ENCODE assay signal across 9 mouse cellular contexts in the genomic region with DNA sequence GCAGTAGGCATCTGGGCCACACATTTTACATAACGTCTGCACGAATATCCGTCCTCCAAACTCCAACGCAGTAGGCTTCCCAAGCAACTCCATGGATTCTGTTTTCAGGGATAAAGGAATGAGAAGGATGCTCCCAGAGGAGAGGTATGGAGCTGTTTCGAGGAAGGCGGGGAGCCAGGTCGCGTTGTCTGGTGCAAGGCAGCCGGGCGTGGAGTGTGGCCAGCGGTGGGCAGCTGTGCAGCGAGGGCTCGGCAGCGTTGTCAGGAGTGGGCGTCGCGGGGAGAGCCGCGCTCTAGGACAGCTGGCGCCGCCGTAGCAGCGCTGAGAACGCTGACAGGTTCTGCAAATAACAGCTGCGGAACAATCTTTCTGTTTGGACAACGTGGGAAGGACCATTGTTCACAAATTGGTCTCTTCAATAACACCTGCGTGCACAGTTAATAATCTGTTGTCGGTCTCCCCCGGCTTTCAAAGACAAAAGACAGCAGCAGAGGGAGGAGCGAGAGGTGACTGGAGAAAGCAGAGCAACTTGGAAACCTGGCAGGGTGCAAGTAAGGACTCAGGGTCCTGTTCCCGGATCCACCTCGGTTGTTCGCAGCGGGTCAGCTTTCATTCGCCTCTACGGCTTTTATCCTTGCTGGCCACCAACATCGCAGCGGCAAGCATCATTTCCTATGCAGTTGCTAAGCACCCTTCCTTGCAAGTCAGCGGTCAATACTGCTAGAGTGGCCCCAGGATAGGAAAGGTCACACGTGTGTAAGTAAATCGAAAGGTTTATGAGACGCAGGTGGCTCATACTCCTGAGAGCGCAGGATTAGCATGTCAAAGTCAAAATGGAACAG.
DNase-seq lines count a peak whose midpoint lies in the region; ATAC-seq and TF ChIP-seq lines count a peak whose summit lies in the region.
"Had no signal": no experiment of that assay in that cellular context is flagged by ENCODE, and none has a peak within 500 bp of the region (broad histone marks: within the 10 kb centered on the region; RNA-seq: fewer than 3 reads in every experiment).

No protein-coding gene starts in this region.

- peak overlapping the region; percentile 35 for H3K4me3 ChIP-seq in forebrain, embryonic 14.5 days (ENCODE audit: low read depth, low read length)
- peak overlapping the region; percentile 30 for H3K4me3 ChIP-seq in intestine, embryonic 15.5 days (replicated peaks)
- peak overlapping the region; percentile 22 for H3K4me3 ChIP-seq in liver, postnatal 0 days (ENCODE audit: low read depth, low read length)

- no peak for TF ChIP-seq EP300 in liver, postnatal 0 days (IDR thresholded peaks at IDR 0.05; ENCODE audit: low read depth)

- no peak for DNase-seq in frontal cortex, postnatal 10 days (ENCODE audit: low spot score in 2 of 2)
- DNase-seq in ES-CJ7 (ENCODE audit: low read depth, low spot score), result peak; percentile 41
- peak; percentile 70 for DNase-seq in forebrain, embryonic 14.5 days (ENCODE audit: low spot score)
- peak; percentile 22 for DNase-seq in liver, postnatal 0 days
- peak; percentile 63 for DNase-seq in right cerebral cortex, postnatal 10 days (ENCODE audit: low spot score in 2 of 2)
- no peak for DNase-seq in gastrocnemius, adult 18-20 months (ENCODE audit: low spot score)

- H3K27me3 ChIP-seq in forebrain, embryonic 14.5 days (replicated peaks; ENCODE audit: control insufficient read depth, insufficient read depth, low read length), result no peaks in the 10 kb centered on the region
- H3K27me3 ChIP-seq in intestine, embryonic 15.5 days (replicated peaks), result no peaks in the 10 kb centered on the region
- H3K27me3 ChIP-seq in liver, postnatal 0 days (ENCODE audit: insufficient read depth, low read length), result peaks cover 14% of the 10 kb centered on the region; the same call in 1 of the 2 replicates

- 1% methylated on average over 43 of the region's 43 CpGs for WGBS in forebrain, embryonic 14.5 days
- WGBS in intestine, embryonic 15.5 days, result 2% methylated on average over 43 of the region's 43 CpGs
- WGBS in liver, postnatal 0 days (ENCODE audit: insufficient replicate concordance), result 4% methylated on average over 43 of the region's 43 CpGs

- peak overlapping the region; percentile 66 for H3K9ac ChIP-seq in forebrain, embryonic 14.5 days (ENCODE audit: low read length)
- H3K9ac ChIP-seq in intestine, embryonic 15.5 days, result peak overlapping the region; percentile 16; the same call in 1 of the 2 replicates
- H3K9ac ChIP-seq in liver, postnatal 0 days (replicated peaks), result no peak overlapping the region

- peak; percentile 40 for ATAC-seq in frontal cortex, adult (ENCODE audit: low TSS enrichment)
- peak; percentile 33; the same call in 1 of the 2 replicates for ATAC-seq in forebrain, embryonic 14.5 days
- ATAC-seq in intestine, embryonic 15.5 days, result peak; percentile 58; the same call in 1 of the 2 replicates
- ATAC-seq in liver, postnatal 0 days, result no peak

- H3K4me1 ChIP-seq in forebrain, embryonic 14.5 days (ENCODE audit: control insufficient read depth, insufficient read depth, low read length), result peaks cover 49% of the 10 kb centered on the region
- peaks cover 21% of the 10 kb centered on the region for H3K4me1 ChIP-seq in intestine, embryonic 15.5 days (replicated peaks)
- peaks cover 9% of the 10 kb centered on the region for H3K4me1 ChIP-seq in liver, postnatal 0 days (ENCODE audit: insufficient read depth)

- TF ChIP-seq CTCF in liver, postnatal 0 days (IDR thresholded peaks at IDR 0.05; ENCODE audit: low read depth), result no peak

- H3K4me2 ChIP-seq in forebrain, embryonic 14.5 days (ENCODE audit: low read length), result peak overlapping the region; percentile 81
- peak overlapping the region; percentile 72 for H3K4me2 ChIP-seq in intestine, embryonic 15.5 days (replicated peaks)
- peak overlapping the region; percentile 69 for H3K4me2 ChIP-seq in liver, postnatal 0 days (ENCODE audit: low read depth, low read length)

- H3K9me3 ChIP-seq in forebrain, embryonic 14.5 days (replicated peaks; ENCODE audit: control insufficient read depth, low read length), result no peaks in the 10 kb centered on the region
- H3K9me3 ChIP-seq in intestine, embryonic 15.5 days, result no peaks in the 10 kb centered on the region
- no peaks in the 10 kb centered on the region for H3K9me3 ChIP-seq in liver, postnatal 0 days (ENCODE audit: low read length)
- H3K9me3 ChIP-seq: G1E had no signal

- peak overlapping the region; percentile 75 for H3K27ac ChIP-seq in forebrain, embryonic 14.5 days (ENCODE audit: low read depth, low read length)
- no peak overlapping the region for H3K27ac ChIP-seq in intestine, embryonic 15.5 days
- no peak overlapping the region for H3K27ac ChIP-seq in liver, postnatal 0 days (ENCODE audit: low read depth)

- H3K36me3 ChIP-seq in forebrain, embryonic 14.5 days (ENCODE audit: control insufficient read depth, insufficient read depth, low read length), result no peaks in the 10 kb centered on the region
- H3K36me3 ChIP-seq in intestine, embryonic 15.5 days, result no peaks in the 10 kb centered on the region
- no peaks in the 10 kb centered on the region for H3K36me3 ChIP-seq in liver, postnatal 0 days (replicated peaks; ENCODE audit: insufficient read depth, low read length)
- H3K36me3 ChIP-seq: G1E had no signal

Comparison
In these comparisons a context has a peak if more than half of its experiments do, and no peak if none do; other contexts are left out.
1. DNase-seq: peak in ES-CJ7 (single experiment), forebrain, embryonic 14.5 days (single experiment), liver, postnatal 0 days (single experiment) and right cerebral cortex, postnatal 10 days (2 of 2); none in frontal cortex, postnatal 10 days (0 of 2) and gastrocnemius, adult 18-20 months (single experiment).
2. Peak in every context shown above with its lines, with median percentiles within 50 percentile points of each other: H3K4me2 ChIP-seq and H3K4me3 ChIP-seq.